Mouse (Mus musculus) A20 (cell line): ENCODE measurements around the gene Pdpn.

Experiments used
- DNase-seq: peaks from one replicate; pipeline ENCODE4 v3.0.0-alpha.2; 2011; ENCODE audit warnings: low read depth, low spot score

Gene Pdpn

GRCm38 (mm10) chr4:143239615-143240201 lies 59.7 kb downstream of the Pdpn start:
- no peak for DNase-seq

GRCm38 (mm10) chr4:143239117-143239516 lies 60.2 kb downstream of the Pdpn start:
- no peak for DNase-seq

GRCm38 (mm10) chr4:143238241-143239031 lies 60.9 kb downstream of the Pdpn start:
- DNase-seq: peak; percentile 72

- DNase-seq: no peak
Observed at GRCm38 (mm10) chr4:143231790-143232422, 67.5 kb downstream of the Pdpn start.

GRCm38 (mm10) chr4:143231110-143231509 lies 68.3 kb downstream of the Pdpn start:
- no peak for DNase-seq

GRCm38 (mm10) chr4:143227976-143228375 lies 71.4 kb downstream of the Pdpn start:
- no peak for DNase-seq

GRCm38 (mm10) chr4:143225886-143226285 lies 73.5 kb downstream of the Pdpn start:
- no peak for DNase-seq

GRCm38 (mm10) chr4:143219316-143219751 lies 80.0 kb downstream of the Pdpn start:
- DNase-seq: peak; percentile 31

GRCm38 (mm10) chr4:143218858-143219257 lies 80.5 kb downstream of the Pdpn start:
- DNase-seq: no peak
